Mouse (Mus musculus) brown adipose tissue, adult 24 weeks (tissue): ENCODE measurements at regions not wholly inside any gene's neighbourhood (a gene's known extent, or its start where the extent isn't known, plus 50 kb on each side); places are given as distances from the start of the nearest gene placed in this dataset.

ENCODE experiments used
- H3K27ac ChIP-seq: fragments of 200-500 bp; replicated peaks from 2 replicates; pipeline ENCODE4 v1.5.1; 2012; ENCODE audit warnings: low read depth, mild to moderate bottlenecking, low read length
- H3K4me1 ChIP-seq: fragments of 200-500 bp; 2 replicates; pipeline ENCODE4 v1.6.1; 2012; ENCODE audit warnings: low read length, mixed read lengths; ENCODE audit not compliant: control insufficient read depth, insufficient read depth, insufficient read length
- H3K4me3 ChIP-seq: fragments of 200-500 bp; 2 replicates; pipeline ENCODE4 v1.5.1; 2012; ENCODE audit warnings: low read depth, mild to moderate bottlenecking, low read length, moderate library complexity; ENCODE audit not compliant: insufficient read depth

GRCm38 (mm10) chr15:67417742-67418163, 917.0 kb upstream of the Lrrc6 start:
- H3K4me1 ChIP-seq: peaks cover 10% of the 10 kb centered on the region; the same call in 1 of the 2 replicates
- H3K27ac ChIP-seq: no peak overlapping the region
- H3K4me3 ChIP-seq: no peak overlapping the region

GRCm38 (mm10) chr15:67415840-67416239, 915.1 kb upstream of the Lrrc6 start:
- no peak overlapping the region for H3K4me3 ChIP-seq
- H3K27ac ChIP-seq: no peak overlapping the region
- peaks cover 8% of the 10 kb centered on the region; the same call in 1 of the 2 replicates for H3K4me1 ChIP-seq

- no peak overlapping the region for H3K4me3 ChIP-seq
- peaks cover 4% of the 10 kb centered on the region; the same call in 1 of the 2 replicates for H3K4me1 ChIP-seq
- peak overlapping the region; percentile 51; the same call in 1 of the 2 replicates for H3K27ac ChIP-seq
Observed at GRCm38 (mm10) chr15:67414371-67414930, 913.7 kb upstream of the Lrrc6 start.

GRCm38 (mm10) chr15:67413581-67413980, 912.9 kb upstream of the Lrrc6 start:
- Histone ChIP-seq H3K4me3 (no peak overlapping the region), H3K27ac (0 out of 2 replicates have a peak overlapping the region, but pooled peaks have one; percentile 51), H3K4me1 (peaks cover 4% of the 10 kb centered on the region; the same call in 1 of the 2 replicates)

GRCm38 (mm10) chr15:67412394-67412793, 911.7 kb upstream of the Lrrc6 start:
- H3K4me3 ChIP-seq: no peak overlapping the region
- peaks cover 4% of the 10 kb centered on the region; the same call in 1 of the 2 replicates for H3K4me1 ChIP-seq
- no peak overlapping the region for H3K27ac ChIP-seq

GRCm38 (mm10) chr15:67411657-67412056, 910.9 kb upstream of the Lrrc6 start:
- Histone ChIP-seq H3K27ac (no peak overlapping the region), H3K4me1 (peaks cover 4% of the 10 kb centered on the region; the same call in 1 of the 2 replicates), H3K4me3 (no peak overlapping the region)

- no peak overlapping the region for H3K4me3 ChIP-seq
- no peak overlapping the region for H3K27ac ChIP-seq
- H3K4me1 ChIP-seq: peaks cover 4% of the 10 kb centered on the region; the same call in 1 of the 2 replicates
Observed at GRCm38 (mm10) chr15:67410012-67410411, 909.3 kb upstream of the Lrrc6 start.

GRCm38 (mm10) chr15:67408871-67409559, 908.3 kb upstream of the Lrrc6 start:
- Histone ChIP-seq H3K27ac (no peak overlapping the region), H3K4me1 (0 out of 2 replicates have a peak, but pooled peaks cover 2% of the 10 kb centered on the region), H3K4me3 (no peak overlapping the region)

- Histone ChIP-seq H3K4me3 (no peak overlapping the region), H3K4me1 (no peaks in the 10 kb centered on the region), H3K27ac (no peak overlapping the region)
Observed at GRCm38 (mm10) chr15:67407244-67407643, 906.5 kb upstream of the Lrrc6 start.

GRCm38 (mm10) chr15:67405523-67405922, 904.8 kb upstream of the Lrrc6 start:
- H3K27ac ChIP-seq: no peak overlapping the region
- no peak overlapping the region for H3K4me3 ChIP-seq

GRCm38 (mm10) chr15:67405011-67405410, 904.3 kb upstream of the Lrrc6 start:
- Histone ChIP-seq H3K4me1 (no peaks in the 10 kb centered on the region), H3K27ac (no peak overlapping the region), H3K4me3 (no peak overlapping the region)

More at GRCm38 (mm10) chr15:67405523-67405922, 904.8 kb upstream of the Lrrc6 start:
- no peaks in the 10 kb centered on the region for H3K4me1 ChIP-seq

GRCm38 (mm10) chr15:67402310-67402709, 901.6 kb upstream of the Lrrc6 start:
- H3K27ac ChIP-seq: no peak overlapping the region
- no peaks in the 10 kb centered on the region for H3K4me1 ChIP-seq
- no peak overlapping the region for H3K4me3 ChIP-seq

GRCm38 (mm10) chr15:67397269-67397668, 896.6 kb upstream of the Lrrc6 start:
- Histone ChIP-seq H3K27ac (no peak overlapping the region), H3K4me3 (no peak overlapping the region), H3K4me1 (no peaks in the 10 kb centered on the region)

GRCm38 (mm10) chr15:67395114-67395513, 894.4 kb upstream of the Lrrc6 start:
- H3K4me1 ChIP-seq: no peaks in the 10 kb centered on the region
- no peak overlapping the region for H3K4me3 ChIP-seq
- H3K27ac ChIP-seq: no peak overlapping the region

GRCm38 (mm10) chr15:67391918-67392317, 891.2 kb upstream of the Lrrc6 start:
- Histone ChIP-seq H3K4me3 (no peak overlapping the region), H3K4me1 (no peaks in the 10 kb centered on the region), H3K27ac (no peak overlapping the region)

GRCm38 (mm10) chr15:67388514-67388913, 887.8 kb upstream of the Lrrc6 start:
- no peaks in the 10 kb centered on the region for H3K4me1 ChIP-seq
- no peak overlapping the region for H3K27ac ChIP-seq
- no peak overlapping the region for H3K4me3 ChIP-seq
